Mouse (Mus musculus) retina, postnatal 1 day (tissue): ENCODE data around the gene Olfr583.

Experiments
- DNase-seq: peaks from one replicate; pipeline ENCODE4 v3.0.0-alpha.2; 2012

Olfr583 gene

DNA sequence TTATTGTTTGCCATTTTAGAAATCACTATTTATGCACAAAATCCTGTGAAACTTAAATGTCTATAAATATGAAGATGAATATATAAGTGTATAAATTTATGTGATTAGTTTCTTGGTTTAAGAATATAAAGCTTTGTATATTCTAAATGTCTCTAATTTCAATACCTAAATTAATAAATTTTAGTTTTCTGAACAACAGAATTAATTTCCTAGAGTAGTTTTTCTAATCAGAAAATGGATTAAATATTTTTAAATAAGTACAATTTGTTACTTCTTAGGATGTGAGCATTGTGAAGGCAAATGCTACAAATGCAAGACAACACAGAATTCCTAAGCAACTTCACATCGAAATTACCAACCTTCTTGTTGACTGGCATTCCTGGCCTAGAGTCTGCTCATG, at the start of gene Olfr583:
Olfr583 (plus strand) TSS at position 301 of the 400 bp plus-strand sequence.
- DNase-seq, result no peak

DNA sequence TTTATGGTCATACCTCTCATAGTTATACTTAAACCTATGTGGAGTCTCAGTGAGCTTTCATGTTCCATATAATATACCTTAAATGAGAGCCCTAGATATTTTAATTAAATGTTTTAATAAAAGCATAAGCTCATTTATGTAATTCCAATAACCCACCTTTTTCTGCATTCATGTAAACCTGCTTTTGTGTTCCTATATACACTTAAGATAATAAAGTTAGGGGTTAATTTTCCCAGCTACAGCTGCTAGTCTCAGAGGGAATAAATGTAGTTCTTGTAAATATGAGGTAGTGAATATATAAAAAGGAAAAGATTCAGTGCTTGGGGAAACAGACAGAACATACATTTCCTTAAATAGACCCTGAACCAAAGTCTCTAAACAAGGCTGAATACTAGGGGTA, 13.4 kb upstream of the Olfr583 start, which contains the start of gene Olfr582:
Olfr582 (plus strand) TSS at position 301 of the 400 bp plus-strand sequence.
- DNase-seq, result no peak

GRCm38 (mm10) chr7:103081585-103081984, 30.5 kb downstream of the Olfr583 start, which contains the start of gene Olfr584:
Olfr584 (plus strand) TSS chr7:103081885.
- DNase-seq, result no peak

DNA sequence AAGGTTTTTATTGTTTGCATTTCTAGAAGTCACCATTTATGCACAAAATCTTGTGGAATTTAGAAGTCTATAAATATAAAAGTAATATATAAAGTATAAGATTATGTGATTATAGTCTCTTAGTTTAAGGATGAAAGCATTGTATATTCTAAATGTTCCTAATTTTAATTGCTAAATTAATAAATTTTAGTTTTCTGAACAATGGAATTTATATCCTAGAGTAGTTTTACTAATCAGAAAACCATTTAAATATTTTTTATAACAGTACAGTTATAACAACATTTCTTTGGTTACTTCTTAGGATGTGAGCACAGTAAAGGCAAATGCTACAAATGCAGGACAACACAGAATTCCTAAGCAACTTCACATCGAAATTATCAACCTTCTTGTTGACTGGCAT, 46.3 kb downstream of the Olfr583 start, which contains the start of gene Olfr585:
Olfr585 (plus strand) TSS at position 301 of the 400 bp plus-strand sequence.
- DNase-seq, result no peak
